In genomic region chr19:12798404-12798803, GRCm38 (mm10) we compare ENCODE assay signal across 14 mouse cellular contexts. TPM values are rescaled to one million over a fixed set of nuclear protein-coding genes. Genes with fewer than 3 reads are reported as not detected.
DNase-seq lines count a peak whose midpoint lies in the region; ATAC-seq and TF ChIP-seq lines count a peak whose summit lies in the region.
"Had no signal": no experiment of that assay in that cellular context is flagged by ENCODE, and none has a peak within 500 bp of the region (broad histone marks: within the 10 kb centered on the region; RNA-seq: fewer than 3 reads in every experiment).

No protein-coding gene starts in this region.

- H3K27me3 ChIP-seq in testis, adult 2 months (ENCODE audit: control insufficient read depth, insufficient read depth, low read length) = no peaks in the 10 kb centered on the region
- H3K27me3 ChIP-seq in small intestine, adult 2 months (ENCODE audit: control insufficient read depth, insufficient read depth, low read length) = no peaks in the 10 kb centered on the region
- H3K27me3 ChIP-seq in limb, embryonic 10.5 days (ENCODE audit: low read depth, poor library complexity, severe bottlenecking) = no peaks in the 10 kb centered on the region
- H3K27me3 ChIP-seq in midbrain, embryonic 11.5 days (ENCODE audit: control insufficient read depth, insufficient read depth, low read length) = no peaks in the 10 kb centered on the region
- H3K27me3 ChIP-seq: limb, embryonic 13.5 days; midbrain, embryonic 15.5 days had no signal

- DNase-seq in cerebellum, adult 11-12 months = peak; percentile 31
- no peak for DNase-seq in cerebellum, adult 9-10 months
- no peak for DNase-seq in testis, postnatal 14 days (ENCODE audit: low spot score)
- no peak for DNase-seq in limb, embryonic 10.5 days (ENCODE audit: low spot score)
- no peak for DNase-seq in midbrain, embryonic 11.5 days (ENCODE audit: low spot score, missing footprints)
- DNase-seq in adrenal gland, postnatal 14 days = no peak
- DNase-seq: cerebellum, adult 8-10 months had no signal

- WGBS in small intestine, adult 2 months = 76% methylated on average over 4 of the region's 4 CpGs
- WGBS in limb, embryonic 10.5 days = 87% methylated on average over 4 of the region's 4 CpGs
- WGBS in midbrain, embryonic 11.5 days = 85% methylated on average over 4 of the region's 4 CpGs

- no peaks in the 10 kb centered on the region for H3K36me3 ChIP-seq in testis, adult 2 months (ENCODE audit: control insufficient read depth, insufficient read depth, low read length)
- H3K36me3 ChIP-seq in small intestine, adult 2 months (ENCODE audit: control insufficient read depth, insufficient read depth, low read length) = no peaks in the 10 kb centered on the region
- no peaks in the 10 kb centered on the region for H3K36me3 ChIP-seq in limb, embryonic 10.5 days
- H3K36me3 ChIP-seq in midbrain, embryonic 11.5 days (ENCODE audit: control insufficient read depth, insufficient read depth, low read length) = no peaks in the 10 kb centered on the region
- H3K36me3 ChIP-seq: limb, embryonic 13.5 days; midbrain, embryonic 15.5 days had no signal

- H3K9ac ChIP-seq in midbrain, embryonic 11.5 days (ENCODE audit: low read length) = no peak overlapping the region
- H3K9ac ChIP-seq: limb, embryonic 13.5 days; midbrain, embryonic 15.5 days had no signal

- no peak for TF ChIP-seq CTCF in testis, adult 2 months (IDR thresholded peaks at IDR 0.05; ENCODE audit: control insufficient read depth, insufficient read depth, insufficient replicate concordance, low read depth, low read length)
- no peak for TF ChIP-seq CTCF in small intestine, adult 2 months (IDR thresholded peaks at IDR 0.05; ENCODE audit: extremely low read depth, insufficient read length, insufficient replicate concordance, low read depth, low read length)

- H3K9me3 ChIP-seq in limb, embryonic 10.5 days (replicated peaks) = no peaks in the 10 kb centered on the region
- no peaks in the 10 kb centered on the region for H3K9me3 ChIP-seq in midbrain, embryonic 11.5 days (ENCODE audit: control insufficient read depth, low read length)
- H3K9me3 ChIP-seq: limb, embryonic 13.5 days; midbrain, embryonic 15.5 days had no signal

- H3K27ac ChIP-seq in testis, adult 2 months (ENCODE audit: control insufficient read depth, insufficient read depth, low read depth, low read length) = no peak overlapping the region
- peak overlapping the region; percentile 51 for H3K27ac ChIP-seq in small intestine, adult 2 months (ENCODE audit: insufficient read depth, low read depth, low read length)
- no peak overlapping the region for H3K27ac ChIP-seq in limb, embryonic 10.5 days
- H3K27ac ChIP-seq in midbrain, embryonic 11.5 days (ENCODE audit: low read depth, low read length) = no peak overlapping the region
- H3K27ac ChIP-seq: kidney, postnatal 0 days; limb, embryonic 13.5 days; midbrain, embryonic 15.5 days had no signal

- no peak for ATAC-seq in midbrain, embryonic 11.5 days (ENCODE audit: low FRiP score)
- ATAC-seq: midbrain, embryonic 15.5 days had no signal

- no peak overlapping the region for H3K4me2 ChIP-seq in midbrain, embryonic 11.5 days
- H3K4me2 ChIP-seq: limb, embryonic 13.5 days had no signal

- no peaks in the 10 kb centered on the region for H3K4me1 ChIP-seq in testis, adult 2 months (ENCODE audit: control insufficient read depth, insufficient read depth, low read length)
- H3K4me1 ChIP-seq in small intestine, adult 2 months (ENCODE audit: control insufficient read depth, insufficient read depth, insufficient read length, low read length) = no peaks in the 10 kb centered on the region; the same call in 1 of the 2 replicates
- peaks cover 7% of the 10 kb centered on the region; the same call in 1 of the 2 replicates for H3K4me1 ChIP-seq in limb, embryonic 10.5 days
- no peaks in the 10 kb centered on the region for H3K4me1 ChIP-seq in midbrain, embryonic 11.5 days (ENCODE audit: control insufficient read depth, insufficient read depth, low read length)

- no peak for TF ChIP-seq POLR2A in testis, adult 2 months (IDR thresholded peaks at IDR 0.05; ENCODE audit: control insufficient read depth, low read depth, low read length)
- no peak for TF ChIP-seq POLR2A in small intestine, adult 2 months (IDR thresholded peaks at IDR 0.05; ENCODE audit: low read depth, low read length)

- peak overlapping the region; percentile 24 for H3K4me3 ChIP-seq in testis, adult 2 months (ENCODE audit: control insufficient read depth, low read depth, low read length)
- peak overlapping the region; percentile 44; the same call in 1 of the 2 replicates for H3K4me3 ChIP-seq in small intestine, adult 2 months (ENCODE audit: low read depth, low read length)
- no peak overlapping the region for H3K4me3 ChIP-seq in limb, embryonic 10.5 days
- no peak overlapping the region for H3K4me3 ChIP-seq in midbrain, embryonic 11.5 days (ENCODE audit: low read depth, low read length)
- H3K4me3 ChIP-seq: erythroblast, embryonic 14.5 days; limb, embryonic 13.5 days; midbrain, embryonic 15.5 days had no signal

RNA-seq across cellular contexts. Expression of gene Lpxn, which starts 2.4 kb away (rescaled TPM):
- polyA plus RNA-seq in testis, adult 2 months (2012; rRNA removed) = 25.4 and 27.6 TPM in 2 replicates
- polyA plus RNA-seq in small intestine, adult 2 months (2012; rRNA removed) = 2.8 and 4.8 TPM in 2 replicates
- 0.68 and 0.78 TPM in 2 replicates for polyA plus RNA-seq in limb, embryonic 10.5 days (2016; fragmentation: Nextera tagmentation; extraction: Ambion mirVana)
- polyA plus RNA-seq in midbrain, embryonic 11.5 days (2014; fragmentation: Nextera tagmentation; extraction: Ambion mirVana) = 0.92 and 1.2 TPM in 2 replicates
- 1.4 and 5.1 TPM in 2 replicates for total RNA-seq in adrenal gland, postnatal 14 days (2021)

RNA-seq across cellular contexts. Expression of gene Zfp91, which starts 2.5 kb away (rescaled TPM):
- polyA plus RNA-seq in testis, adult 2 months (2012; rRNA removed) = 40.2 and 48.5 TPM in 2 replicates
- 3.3 and 8.0 TPM in 2 replicates for polyA plus RNA-seq in small intestine, adult 2 months (2012; rRNA removed)
- polyA plus RNA-seq in limb, embryonic 10.5 days (2016; fragmentation: Nextera tagmentation; extraction: Ambion mirVana) = 11.0 and 13.5 TPM in 2 replicates
- 13.1 and 13.2 TPM in 2 replicates for polyA plus RNA-seq in midbrain, embryonic 11.5 days (2014; fragmentation: Nextera tagmentation; extraction: Ambion mirVana)
- total RNA-seq in adrenal gland, postnatal 14 days (2021) = 87.0 and 88.4 TPM in 2 replicates

RNA-seq across cellular contexts. Expression of gene Cntf, which starts 33.0 kb away (rescaled TPM):
- polyA plus RNA-seq in testis, adult 2 months (2012; rRNA removed) = 2.9 and 3.1 TPM in 2 replicates
- 0.23 TPM in 1 of 2 replicates, not detected in the other for polyA plus RNA-seq in small intestine, adult 2 months (2012; rRNA removed)
- 1.8 and 2.2 TPM in 2 replicates for polyA plus RNA-seq in limb, embryonic 10.5 days (2016; fragmentation: Nextera tagmentation; extraction: Ambion mirVana)
- polyA plus RNA-seq in midbrain, embryonic 11.5 days (2014; fragmentation: Nextera tagmentation; extraction: Ambion mirVana) = 0.36 and 0.91 TPM in 2 replicates
- 2.9 and 3.0 TPM in 2 replicates for total RNA-seq in adrenal gland, postnatal 14 days (2021)

RNA-seq across cellular contexts. Expression of gene Gm5244, which starts 48.1 kb away (rescaled TPM):
- polyA plus RNA-seq in testis, adult 2 months (2012; rRNA removed) = 0.21 and 0.41 TPM in 2 replicates
- polyA plus RNA-seq in small intestine, adult 2 months (2012; rRNA removed) = not detected in 2 replicates
- not detected in 2 replicates for polyA plus RNA-seq in limb, embryonic 10.5 days (2016; fragmentation: Nextera tagmentation; extraction: Ambion mirVana)
- not detected in 2 replicates for polyA plus RNA-seq in midbrain, embryonic 11.5 days (2014; fragmentation: Nextera tagmentation; extraction: Ambion mirVana)
- not detected in 2 replicates for total RNA-seq in adrenal gland, postnatal 14 days (2021)
- total RNA-seq: heart, postnatal 36 days had no signal
- polyA plus RNA-seq: erythroblast, embryonic 14.5 days; kidney, postnatal 0 days; limb, embryonic 13.5 days; midbrain, embryonic 15.5 days had no signal

RNA-seq across cellular contexts. Expression of gene Olfr1444, which starts 58.7 kb away (rescaled TPM):
- polyA plus RNA-seq in testis, adult 2 months (2012; rRNA removed) = 0.96 and 1.2 TPM in 2 replicates
- not detected in 2 replicates for polyA plus RNA-seq in small intestine, adult 2 months (2012; rRNA removed)
- polyA plus RNA-seq in limb, embryonic 10.5 days (2016; fragmentation: Nextera tagmentation; extraction: Ambion mirVana) = not detected in 2 replicates
- polyA plus RNA-seq in midbrain, embryonic 11.5 days (2014; fragmentation: Nextera tagmentation; extraction: Ambion mirVana) = not detected in 2 replicates
- not detected in 2 replicates for total RNA-seq in adrenal gland, postnatal 14 days (2021)
- total RNA-seq: heart, postnatal 36 days had no signal
- polyA plus RNA-seq: erythroblast, embryonic 14.5 days; kidney, postnatal 0 days; limb, embryonic 13.5 days; midbrain, embryonic 15.5 days had no signal

Comparison
In these comparisons a context has a peak if more than half of its experiments do, and no peak if none do; other contexts are left out.
1. H3K4me3 ChIP-seq: peak in testis, adult 2 months (single experiment) and small intestine, adult 2 months (single experiment); none in limb, embryonic 10.5 days (single experiment) and midbrain, embryonic 11.5 days (single experiment).